Mouse (Mus musculus): ENCODE results near the gene Tgfbr3.

DNA sequence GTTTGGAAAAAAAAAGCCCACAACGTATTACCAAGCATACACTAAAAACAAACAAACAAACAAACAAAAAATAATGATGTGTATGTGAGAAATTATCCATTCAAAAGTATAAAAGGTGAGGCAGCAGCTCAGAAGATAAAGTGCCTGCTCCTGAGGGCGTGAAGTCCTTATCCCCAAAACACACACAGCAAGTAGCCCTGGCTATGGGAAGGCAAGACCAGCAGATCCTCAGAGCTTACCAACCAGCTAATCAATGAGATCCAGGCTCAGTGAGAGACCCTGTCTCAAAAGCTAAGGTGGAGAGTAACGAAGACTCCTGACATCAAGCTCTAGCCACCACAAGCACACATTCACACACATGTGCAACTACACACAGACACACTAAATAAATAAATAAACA is 70.8 kb downstream of the Tgfbr3 start:
- TF ChIP-seq CTCF (IDR thresholded peaks at IDR 0.05; ENCODE audit: low read depth): no peak
- peak; percentile 27; the same call in 1 of the 2 replicates for TF ChIP-seq EP300 (IDR thresholded peaks at IDR 0.05; ENCODE audit: low read depth)
